Mouse (Mus musculus) heart, embryonic 16.5 days (tissue): ENCODE results near the gene Ndufb10. TPM values are rescaled to one million over a fixed set of nuclear protein-coding genes. Genes with fewer than 3 reads are reported as not detected.

ENCODE experiments used
- ATAC-seq: fragments of 200-750 bp; cut with Nextera tagmentation; replicated peaks from 2 replicates; pipeline ENCODE4 v1.8.0; 2017; ENCODE audit warnings: moderate number of reproducible peaks; ENCODE audit not compliant: insufficient read depth, low FRiP score; ENCODE audit errors: extremely low read depth
- H3K27ac ChIP-seq: fragments of 300-500 bp; sonication (generic); 2 replicates; pipeline ENCODE4 v1.5.1; 2014; ENCODE audit warnings: mild to moderate bottlenecking, low read length, control low read depth, moderate library complexity
- H3K27me3 ChIP-seq: fragments of 300-500 bp; sonication (generic); 2 replicates; pipeline ENCODE4 v1.6.1; 2014; ENCODE audit warnings: low read length, mixed read lengths; ENCODE audit not compliant: control insufficient read depth, insufficient read depth
- H3K36me3 ChIP-seq: fragments of 300-500 bp; sonication (generic); 2 replicates; pipeline ENCODE4 v1.6.1; 2014; ENCODE audit not compliant: control insufficient read depth, insufficient read depth
- H3K4me1 ChIP-seq: fragments of 300-500 bp; sonication (generic); 2 replicates; pipeline ENCODE4 v1.6.1; 2014; ENCODE audit warnings: low read length, mixed read lengths; ENCODE audit not compliant: control insufficient read depth, insufficient read depth
- H3K4me2 ChIP-seq: fragments of 300-500 bp; sonication (generic); 2 replicates; pipeline ENCODE4 v1.6.1; 2014; ENCODE audit warnings: low read depth, mild to moderate bottlenecking, control low read depth, low read length
- H3K4me3 ChIP-seq: fragments of 300-500 bp; sonication (generic); 2 replicates; pipeline ENCODE4 v1.5.1; 2014; ENCODE audit warnings: mild to moderate bottlenecking, control low read depth, low read length
- H3K9ac ChIP-seq: fragments of 300-500 bp; sonication (generic); 2 replicates; pipeline ENCODE4 v1.6.1; 2014; ENCODE audit warnings: low read length, control low read depth
- H3K9me3 ChIP-seq: fragments of 300-500 bp; sonication (generic); replicated peaks from 2 replicates; pipeline ENCODE4 v1.6.1; 2016; ENCODE audit warnings: low read length; ENCODE audit not compliant: control insufficient read depth
- WGBS: fragments of 180-500 bp; shearing (Covaris S2); extraction: QIAGEN DNeasy Blood & Tissue Kit; methylation state at CpG from one replicate; pipeline ENCODE4 v1.1.7; 2014; 5-methylcytosine and 5-hydroxymethylcytosine counted together
- polyA plus RNA-seq: library from polyadenylated mRNA; unstranded; fragments of >200 nt; fragmentation: Nextera tagmentation; extraction: Ambion mirVana; gene quantifications from 2 replicates; pipeline ENCODE4 v1.2.1, GENCODE M21; 2015

The Ndufb10 gene
- polyA plus RNA-seq, 1 experiment from 2014 or later, result 615 TPM

- H3K36me3 ChIP-seq, result no peaks in the 10 kb centered on the region
- H3K4me2 ChIP-seq, result no peak overlapping the region
- peaks cover 58% of the 10 kb centered on the region for H3K27me3 ChIP-seq
- H3K4me1 ChIP-seq, result peaks cover 10% of the 10 kb centered on the region
- H3K27ac ChIP-seq, result no peak overlapping the region
- no peak overlapping the region for H3K4me3 ChIP-seq
- H3K9me3 ChIP-seq, result no peaks in the 10 kb centered on the region
- ATAC-seq, result no peak
- 9% methylated on average over 4 of the region's 4 CpGs for WGBS
- H3K9ac ChIP-seq, result no peak overlapping the region
Observed at GRCm38 (mm10) chr17:24751528-24751927, 27.2 kb upstream of the Ndufb10 start.

DNA sequence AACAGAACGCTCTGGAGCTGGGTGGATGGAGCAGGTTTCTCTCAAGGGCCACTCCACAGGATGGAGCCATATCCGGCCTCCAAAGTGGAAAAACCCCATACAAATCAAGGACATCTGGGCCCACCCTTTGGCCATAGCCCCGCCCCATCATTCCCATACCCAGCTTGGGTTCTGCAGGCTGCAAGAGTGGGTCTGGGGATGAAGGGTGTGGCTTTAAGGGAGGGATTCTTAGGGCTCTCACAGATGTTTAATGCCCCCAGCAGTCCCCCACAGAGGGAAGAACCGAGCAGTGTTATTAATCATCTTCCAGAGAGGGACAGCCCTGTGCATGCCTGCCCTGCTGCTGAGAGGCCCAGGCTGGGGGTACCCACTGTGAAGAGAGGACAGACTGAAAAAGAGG lies 22.7 kb upstream of the Ndufb10 start:
- Histone ChIP-seq H3K27ac (no peak overlapping the region), H3K27me3 (peaks cover 18% of the 10 kb centered on the region), H3K4me2 (no peak overlapping the region), H3K36me3 (no peaks in the 10 kb centered on the region), H3K4me3 (no peak overlapping the region), H3K4me1 (no peaks in the 10 kb centered on the region), H3K9me3 (no peaks in the 10 kb centered on the region), H3K9ac (no peak overlapping the region)
- WGBS, result 45% methylated on average over 4 of the region's 4 CpGs
- no peak for ATAC-seq

DNA sequence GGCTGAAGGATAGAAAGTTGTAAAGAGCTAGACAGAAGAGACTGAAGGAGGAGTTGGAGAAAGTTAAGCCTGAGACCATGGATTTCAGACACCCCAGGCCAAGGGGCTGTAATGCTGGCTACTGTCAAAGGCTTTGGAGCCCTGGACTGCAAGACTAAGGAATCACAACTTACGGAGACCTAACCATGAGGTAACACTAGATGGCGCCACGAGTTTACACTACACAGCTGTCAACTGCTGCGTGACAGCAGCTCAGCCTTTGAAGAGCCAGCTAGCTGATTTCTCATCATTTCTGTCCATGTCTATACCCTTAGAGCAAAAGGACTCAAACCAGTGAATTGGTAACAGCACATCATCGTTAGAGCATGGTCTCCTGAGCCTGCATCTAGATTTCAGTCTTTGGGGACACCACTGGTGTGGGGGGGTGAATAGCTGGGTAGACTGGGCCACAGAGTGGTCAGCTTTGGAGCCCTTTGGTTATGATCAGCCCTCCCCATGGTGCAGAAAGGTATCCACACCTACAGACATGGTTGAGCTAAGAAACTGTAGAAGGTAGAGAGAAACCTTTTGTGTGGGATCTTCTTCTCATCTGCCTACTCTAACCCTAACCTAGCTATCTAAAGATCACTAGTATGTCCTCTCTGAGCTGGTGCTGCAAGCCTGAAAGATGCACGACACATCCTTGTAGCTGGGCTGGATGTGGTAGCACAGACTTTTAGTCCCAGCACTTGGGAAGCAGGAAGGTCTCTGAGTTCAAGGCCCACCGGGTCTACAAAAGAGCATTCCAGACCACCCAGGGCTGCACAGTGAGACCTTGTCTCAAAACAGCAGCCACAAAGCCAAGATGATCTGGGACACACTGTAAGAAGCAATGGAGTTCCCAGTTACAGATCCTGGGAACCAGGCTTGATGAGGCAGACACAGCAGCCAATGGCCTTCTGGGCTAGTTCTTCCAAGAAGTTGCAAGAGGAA lies 21.5 kb upstream of the Ndufb10 start:
- H3K27me3 ChIP-seq, result peaks cover 10% of the 10 kb centered on the region
- peak; percentile 72 for ATAC-seq
- no peaks in the 10 kb centered on the region for H3K9me3 ChIP-seq
- H3K9ac ChIP-seq, result no peak overlapping the region
- WGBS, result 19% methylated on average over 7 of the region's 7 CpGs
- H3K4me1 ChIP-seq, result no peaks in the 10 kb centered on the region
- H3K36me3 ChIP-seq, result 0 out of 2 replicates have a peak, but pooled peaks cover 2% of the 10 kb centered on the region
- H3K4me3 ChIP-seq, result no peak overlapping the region
- H3K4me2 ChIP-seq, result no peak overlapping the region
- H3K27ac ChIP-seq, result no peak overlapping the region

DNA sequence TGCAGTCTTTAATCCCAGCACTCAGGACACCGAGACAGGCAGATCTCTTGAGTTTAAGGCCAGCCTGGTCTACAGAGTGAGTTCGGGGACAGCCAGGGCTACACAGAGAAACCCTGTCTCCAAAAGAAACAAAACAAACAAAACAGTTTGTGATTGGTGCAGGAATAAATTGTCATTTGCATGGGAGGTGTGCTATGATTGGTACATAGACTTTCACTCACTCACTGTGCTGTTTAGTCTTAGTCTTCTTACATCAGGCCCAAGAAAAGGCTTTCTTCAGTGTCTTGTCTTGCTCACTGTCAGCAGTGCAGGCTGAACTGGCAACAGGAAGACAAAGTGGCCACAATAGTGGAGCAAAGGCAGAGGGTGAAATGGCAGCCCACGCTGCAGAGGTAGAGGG lies 20.1 kb upstream of the Ndufb10 start:
- Histone ChIP-seq H3K27ac (no peak overlapping the region), H3K9me3 (no peaks in the 10 kb centered on the region), H3K4me1 (no peaks in the 10 kb centered on the region), H3K27me3 (no peaks in the 10 kb centered on the region), H3K4me2 (no peak overlapping the region), H3K9ac (no peak overlapping the region), H3K36me3 (peaks cover 9% of the 10 kb centered on the region; the same call in 1 of the 2 replicates), H3K4me3 (no peak overlapping the region)
- 64% methylated on average over 3 of the region's 3 CpGs for WGBS
- no peak for ATAC-seq

DNA sequence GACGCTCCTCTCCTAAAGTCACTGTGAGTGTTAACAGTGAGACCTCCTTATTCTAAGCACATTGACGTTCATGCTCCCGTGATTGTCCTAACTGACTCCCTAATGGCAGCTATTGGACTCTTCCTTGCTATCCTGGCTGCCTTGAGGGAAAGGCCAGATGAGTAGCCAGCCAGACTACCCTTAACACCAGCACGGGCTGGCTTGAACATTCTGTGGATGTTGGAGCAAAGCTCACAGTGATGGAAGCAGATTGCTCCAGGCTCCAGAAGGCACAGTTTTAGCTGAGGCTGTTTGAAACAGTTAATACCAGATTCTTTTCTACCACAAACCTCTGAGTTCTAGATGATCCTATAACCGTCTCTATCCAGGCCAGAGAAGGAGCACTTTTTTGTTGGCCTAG lies 19.6 kb upstream of the Ndufb10 start:
- Histone ChIP-seq H3K4me1 (no peaks in the 10 kb centered on the region), H3K4me3 (no peak overlapping the region), H3K9ac (no peak overlapping the region), H3K27ac (no peak overlapping the region), H3K27me3 (no peaks in the 10 kb centered on the region), H3K36me3 (peaks cover 9% of the 10 kb centered on the region; the same call in 1 of the 2 replicates), H3K4me2 (no peak overlapping the region), H3K9me3 (no peaks in the 10 kb centered on the region)
- 68% methylated on average over 5 of the region's 5 CpGs for WGBS
- no peak for ATAC-seq

GRCm38 (mm10) chr17:24742307-24742706 lies 18.0 kb upstream of the Ndufb10 start:
- no peak overlapping the region for H3K9ac ChIP-seq
- no peak overlapping the region for H3K27ac ChIP-seq
- no peaks in the 10 kb centered on the region for H3K27me3 ChIP-seq
- peaks cover 9% of the 10 kb centered on the region; the same call in 1 of the 2 replicates for H3K36me3 ChIP-seq
- H3K4me1 ChIP-seq, result peaks cover 2% of the 10 kb centered on the region
- H3K9me3 ChIP-seq, result no peaks in the 10 kb centered on the region
- H3K4me2 ChIP-seq, result no peak overlapping the region
- WGBS, result 71% methylated on average over 8 of the region's 8 CpGs
- ATAC-seq, result no peak
- no peak overlapping the region for H3K4me3 ChIP-seq

DNA sequence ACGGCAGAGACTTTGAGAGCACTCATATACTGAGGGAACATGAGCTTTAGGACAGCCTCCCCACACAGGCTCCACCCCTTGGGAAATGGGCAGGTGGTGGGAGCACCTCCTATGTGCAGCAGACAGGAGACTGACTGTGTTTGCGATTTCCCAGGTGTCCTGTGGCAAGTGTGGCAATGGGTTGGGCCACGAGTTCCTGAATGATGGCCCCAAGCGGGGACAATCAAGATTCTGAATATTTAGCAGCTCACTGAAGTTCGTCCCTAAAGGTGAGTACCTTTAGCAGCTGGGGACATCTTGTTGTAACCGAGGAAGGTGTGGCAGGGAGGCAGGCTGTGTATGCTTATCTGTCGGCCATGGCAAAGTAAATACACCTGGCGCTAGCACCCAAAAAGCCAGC lies 15.6 kb upstream of the Ndufb10 start:
- Histone ChIP-seq H3K36me3 (peaks cover 9% of the 10 kb centered on the region; the same call in 1 of the 2 replicates), H3K4me2 (no peak overlapping the region), H3K27me3 (no peaks in the 10 kb centered on the region), H3K9ac (no peak overlapping the region), H3K9me3 (no peaks in the 10 kb centered on the region), H3K4me3 (no peak overlapping the region), H3K4me1 (peaks cover 11% of the 10 kb centered on the region), H3K27ac (no peak overlapping the region)
- WGBS, result 82% methylated on average over 8 of the region's 8 CpGs
- ATAC-seq, result no peak

DNA sequence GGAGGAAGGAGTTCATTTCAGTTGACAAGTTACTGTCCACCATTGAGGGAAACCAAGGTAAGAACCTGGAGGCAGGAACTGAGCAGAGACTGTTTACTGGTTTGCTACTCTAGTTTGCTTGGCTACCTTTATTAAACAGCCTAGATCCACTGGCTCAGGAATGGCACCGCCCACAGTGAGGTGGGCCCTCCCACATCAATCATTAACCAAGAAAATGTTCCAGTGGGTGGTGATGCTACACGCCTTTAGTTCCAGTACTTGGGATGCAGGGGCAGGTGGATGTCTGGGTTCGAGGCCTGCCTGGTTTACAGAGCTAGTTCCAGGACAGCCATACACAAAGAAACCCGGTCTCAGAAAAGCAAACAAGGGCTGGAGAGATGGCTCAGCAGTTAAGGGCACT lies 14.0 kb upstream of the Ndufb10 start:
- WGBS, result 83% methylated on average over 4 of the region's 4 CpGs
- ATAC-seq, result no peak
- no peak overlapping the region for H3K9ac ChIP-seq
- H3K4me2 ChIP-seq, result no peak overlapping the region
- H3K4me1 ChIP-seq, result peaks cover 11% of the 10 kb centered on the region
- no peak overlapping the region for H3K27ac ChIP-seq
- H3K4me3 ChIP-seq, result no peak overlapping the region
- H3K27me3 ChIP-seq, result no peaks in the 10 kb centered on the region
- H3K9me3 ChIP-seq, result no peaks in the 10 kb centered on the region
- peaks cover 9% of the 10 kb centered on the region; the same call in 1 of the 2 replicates for H3K36me3 ChIP-seq

DNA sequence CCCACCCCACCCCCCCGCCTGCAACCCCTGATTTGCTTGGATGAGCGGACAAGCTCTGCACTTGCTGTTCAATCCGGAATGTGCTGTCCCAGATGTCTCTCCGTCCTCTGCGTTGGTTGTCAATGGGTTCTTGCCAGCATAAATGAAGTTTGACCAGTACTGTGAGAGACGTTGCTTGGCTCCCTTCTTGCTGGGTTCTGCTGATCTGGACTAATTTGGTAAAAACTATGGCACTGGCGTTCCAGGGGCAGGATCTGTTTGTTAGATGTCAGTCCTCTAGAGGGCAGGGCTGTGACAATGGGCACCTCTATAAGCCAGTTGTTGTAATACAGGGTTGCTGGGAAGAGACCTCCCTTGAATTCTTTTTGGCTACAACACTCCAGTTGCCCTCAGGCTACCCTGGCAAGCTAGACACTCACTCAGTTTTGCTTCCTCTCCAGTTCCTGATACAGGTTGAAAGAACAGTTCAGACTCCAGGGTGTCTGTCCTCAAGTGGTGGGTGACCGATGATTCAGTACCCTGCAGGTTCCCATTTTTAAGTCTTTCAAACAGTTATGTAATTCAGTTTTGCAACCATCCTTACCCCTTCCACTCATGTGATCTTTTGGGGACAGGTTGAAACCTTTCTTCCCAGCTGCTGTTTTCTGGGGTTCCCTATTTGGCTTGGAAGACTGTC lies 13.0 kb upstream of the Ndufb10 start:
- 20% methylated on average over 8 of the region's 8 CpGs for WGBS
- ATAC-seq, result no peak
- no peaks in the 10 kb centered on the region for H3K9me3 ChIP-seq
- peak overlapping the region; percentile 84 for H3K4me3 ChIP-seq
- H3K36me3 ChIP-seq, result peaks cover 9% of the 10 kb centered on the region; the same call in 1 of the 2 replicates
- H3K4me1 ChIP-seq, result peaks cover 13% of the 10 kb centered on the region
- no peaks in the 10 kb centered on the region for H3K27me3 ChIP-seq
- no peak overlapping the region for H3K27ac ChIP-seq
- peak overlapping the region; percentile 98 for H3K4me2 ChIP-seq
- H3K9ac ChIP-seq, result peak overlapping the region; percentile 82
